Mouse (Mus musculus): Measurements from ENCODE around the gene Smim14. TPM values are rescaled to one million over a fixed set of nuclear protein-coding genes. Genes with fewer than 3 reads are reported as not detected.

Smim14 gene
- polyA plus RNA-seq (2012; rRNA removed): 53.0 and 72.3 TPM in 2 replicates

GRCm38 (mm10) chr5:65536751-65537419, at the start of gene Smim14, which contains the start of gene Ube2k:
Gene Smim14, minus strand, starts transcription at chr5:65537184.
Gene Ube2k, plus strand, starts transcription at chr5:65537233.
- TF ChIP-seq POLR2A (IDR thresholded peaks at IDR 0.05; ENCODE audit: low read depth, low read length): peak; percentile 88
- TF ChIP-seq CTCF (IDR thresholded peaks at IDR 0.05; ENCODE audit: extremely low read depth, insufficient read length, insufficient replicate concordance, low read depth, low read length): peak; percentile 21; the same call in 1 of the 2 replicates
- H3K27me3 ChIP-seq (ENCODE audit: control insufficient read depth, insufficient read depth, low read length): no peaks in the 10 kb centered on the region
- peak within 1 kb of the TSS; percentile 86 for H3K27ac ChIP-seq (ENCODE audit: insufficient read depth, low read depth, low read length)

DNA sequence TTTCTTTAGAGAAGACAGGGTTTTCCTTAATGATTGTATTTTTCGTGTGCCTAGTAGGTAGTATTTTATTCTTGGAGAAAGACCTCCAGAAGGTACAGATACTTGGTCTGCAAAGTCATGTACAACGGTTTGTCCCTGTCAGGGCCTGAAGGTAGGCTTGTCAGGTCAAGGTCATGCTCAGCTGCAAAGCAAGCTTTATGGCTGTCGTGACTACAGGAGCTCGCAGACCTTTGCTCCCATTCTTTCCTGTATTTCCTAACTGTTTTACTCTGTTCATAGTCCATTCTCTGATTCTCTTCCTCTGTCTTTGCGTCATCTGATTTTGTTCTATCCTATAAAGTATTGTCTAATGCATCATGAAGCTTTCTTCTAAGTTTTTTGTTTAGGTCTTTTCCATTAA, 49.3 kb upstream of the Smim14 start:
- no peak for TF ChIP-seq POLR2A (IDR thresholded peaks at IDR 0.05; ENCODE audit: low read depth, low read length)
- TF ChIP-seq CTCF (IDR thresholded peaks at IDR 0.05; ENCODE audit: extremely low read depth, insufficient read length, insufficient replicate concordance, low read depth, low read length): no peak
- H3K27ac ChIP-seq (ENCODE audit: insufficient read depth, low read depth, low read length): no peak overlapping the region
- H3K36me3 ChIP-seq (ENCODE audit: control insufficient read depth, insufficient read depth, low read length): peaks cover 25% of the 10 kb centered on the region
- no peaks in the 10 kb centered on the region for H3K4me1 ChIP-seq (ENCODE audit: control insufficient read depth, insufficient read depth, insufficient read length, low read length)
- WGBS: 38% methylated on average over 5 of the region's 5 CpGs
- H3K4me3 ChIP-seq (ENCODE audit: low read depth, low read length): no peak overlapping the region
- H3K27me3 ChIP-seq (ENCODE audit: control insufficient read depth, insufficient read depth, low read length): no peaks in the 10 kb centered on the region

More at GRCm38 (mm10) chr5:65536751-65537419, at the start of gene Smim14, which contains the start of gene Ube2k:
- Histone ChIP-seq H3K36me3 (ENCODE audit: control insufficient read depth, insufficient read depth, low read length) (0 out of 2 replicates have a peak, but pooled peaks cover 2% of the 10 kb centered on the region), H3K4me3 (ENCODE audit: low read depth, low read length) (peak within 1 kb of the TSS; percentile 78), H3K4me1 (ENCODE audit: control insufficient read depth, insufficient read depth, insufficient read length, low read length) (no peaks in the 10 kb centered on the region)
- under 1% methylated on average over 66 of the region's 66 CpGs for WGBS

DNA sequence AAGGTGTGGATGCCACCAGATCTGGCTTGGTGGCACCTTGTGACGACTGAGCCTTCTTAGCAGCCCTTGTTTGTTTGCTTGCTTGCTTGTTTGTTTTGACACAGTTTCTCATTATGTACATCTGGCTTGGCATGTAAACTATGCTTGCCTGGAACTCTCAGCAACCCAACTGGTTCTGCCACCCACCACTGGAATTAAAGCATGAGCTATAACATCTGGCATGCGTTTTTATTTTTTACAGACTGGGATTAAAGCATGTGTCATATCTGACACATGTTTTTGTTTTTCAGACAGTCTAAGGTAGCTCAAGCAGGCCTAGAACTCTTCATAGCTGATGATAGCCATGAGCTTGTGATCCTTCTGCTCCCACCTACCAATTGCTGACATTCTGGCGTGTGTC, 41.6 kb upstream of the Smim14 start:
- H3K4me3 ChIP-seq (ENCODE audit: low read depth, low read length): no peak overlapping the region
- no peak for TF ChIP-seq CTCF (IDR thresholded peaks at IDR 0.05; ENCODE audit: extremely low read depth, insufficient read length, insufficient replicate concordance, low read depth, low read length)
- no peak for TF ChIP-seq POLR2A (IDR thresholded peaks at IDR 0.05; ENCODE audit: low read depth, low read length)
- H3K27ac ChIP-seq (ENCODE audit: insufficient read depth, low read depth, low read length): no peak overlapping the region
- peaks cover 25% of the 10 kb centered on the region for H3K36me3 ChIP-seq (ENCODE audit: control insufficient read depth, insufficient read depth, low read length)
- no peaks in the 10 kb centered on the region for H3K27me3 ChIP-seq (ENCODE audit: control insufficient read depth, insufficient read depth, low read length)
- no peaks in the 10 kb centered on the region for H3K4me1 ChIP-seq (ENCODE audit: control insufficient read depth, insufficient read depth, insufficient read length, low read length)
- WGBS: 85% methylated on average over 3 of the region's 3 CpGs

- peaks cover 26% of the 10 kb centered on the region for H3K36me3 ChIP-seq (ENCODE audit: control insufficient read depth, insufficient read depth, low read length)
- no peak overlapping the region for H3K27ac ChIP-seq (ENCODE audit: insufficient read depth, low read depth, low read length)
- no peaks in the 10 kb centered on the region for H3K27me3 ChIP-seq (ENCODE audit: control insufficient read depth, insufficient read depth, low read length)
- no peak for TF ChIP-seq POLR2A (IDR thresholded peaks at IDR 0.05; ENCODE audit: low read depth, low read length)
- no peak for TF ChIP-seq CTCF (IDR thresholded peaks at IDR 0.05; ENCODE audit: extremely low read depth, insufficient read length, insufficient replicate concordance, low read depth, low read length)
- 78% methylated on average over 2 of the region's 2 CpGs for WGBS
- no peak overlapping the region for H3K4me3 ChIP-seq (ENCODE audit: low read depth, low read length)
- H3K4me1 ChIP-seq (ENCODE audit: control insufficient read depth, insufficient read depth, insufficient read length, low read length): no peaks in the 10 kb centered on the region
Observed at GRCm38 (mm10) chr5:65575896-65576295, 38.9 kb upstream of the Smim14 start.

GRCm38 (mm10) chr5:65574876-65575275, 37.9 kb upstream of the Smim14 start:
- 85% methylated on average over 2 of the region's 2 CpGs for WGBS
- Histone ChIP-seq H3K27me3 (ENCODE audit: control insufficient read depth, insufficient read depth, low read length) (no peaks in the 10 kb centered on the region), H3K4me1 (ENCODE audit: control insufficient read depth, insufficient read depth, insufficient read length, low read length) (no peaks in the 10 kb centered on the region), H3K36me3 (ENCODE audit: control insufficient read depth, insufficient read depth, low read length) (peaks cover 24% of the 10 kb centered on the region), H3K27ac (ENCODE audit: insufficient read depth, low read depth, low read length) (no peak overlapping the region), H3K4me3 (ENCODE audit: low read depth, low read length) (no peak overlapping the region)
- TF ChIP-seq CTCF (IDR thresholded peaks at IDR 0.05; ENCODE audit: extremely low read depth, insufficient read length, insufficient replicate concordance, low read depth, low read length): no peak
- no peak for TF ChIP-seq POLR2A (IDR thresholded peaks at IDR 0.05; ENCODE audit: low read depth, low read length)

DNA sequence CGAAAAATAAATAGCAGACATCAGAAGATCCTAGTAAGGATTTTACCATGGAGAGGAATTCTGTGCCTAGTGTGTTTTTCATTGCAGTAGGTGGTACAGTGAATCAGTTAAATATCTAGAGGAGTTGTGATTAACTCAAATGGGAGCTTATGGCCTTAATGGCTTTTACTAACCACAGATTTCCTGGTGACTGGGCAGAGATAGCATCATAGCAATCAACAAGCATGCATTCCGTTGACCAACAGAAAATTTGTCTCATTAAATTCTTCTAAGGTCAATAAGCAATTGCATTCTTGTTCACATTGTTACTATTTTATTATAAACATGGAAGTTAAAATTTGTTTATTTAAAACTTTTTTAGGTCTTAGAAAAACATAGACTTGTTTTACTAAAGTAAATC, 28.5 kb upstream of the Smim14 start:
- Histone ChIP-seq H3K27ac (ENCODE audit: insufficient read depth, low read depth, low read length) (no peak overlapping the region), H3K27me3 (ENCODE audit: control insufficient read depth, insufficient read depth, low read length) (no peaks in the 10 kb centered on the region), H3K4me1 (ENCODE audit: control insufficient read depth, insufficient read depth, insufficient read length, low read length) (no peaks in the 10 kb centered on the region), H3K4me3 (ENCODE audit: low read depth, low read length) (no peak overlapping the region), H3K36me3 (ENCODE audit: control insufficient read depth, insufficient read depth, low read length) (peaks cover 13% of the 10 kb centered on the region)
- 79% methylated on average over 2 of the region's 2 CpGs for WGBS
- TF ChIP-seq CTCF (IDR thresholded peaks at IDR 0.05; ENCODE audit: extremely low read depth, insufficient read length, insufficient replicate concordance, low read depth, low read length): no peak
- TF ChIP-seq POLR2A (IDR thresholded peaks at IDR 0.05; ENCODE audit: low read depth, low read length): no peak

GRCm38 (mm10) chr5:65561125-65561893, 24.3 kb upstream of the Smim14 start:
- no peak for TF ChIP-seq CTCF (IDR thresholded peaks at IDR 0.05; ENCODE audit: extremely low read depth, insufficient read length, insufficient replicate concordance, low read depth, low read length)
- TF ChIP-seq POLR2A (IDR thresholded peaks at IDR 0.05; ENCODE audit: low read depth, low read length): no peak
- no peak overlapping the region for H3K27ac ChIP-seq (ENCODE audit: insufficient read depth, low read depth, low read length)
- H3K36me3 ChIP-seq (ENCODE audit: control insufficient read depth, insufficient read depth, low read length): peaks cover 2% of the 10 kb centered on the region; the same call in 1 of the 2 replicates
- no peak overlapping the region for H3K4me3 ChIP-seq (ENCODE audit: low read depth, low read length)
- 67% methylated on average over 20 of the region's 20 CpGs for WGBS
- no peaks in the 10 kb centered on the region for H3K4me1 ChIP-seq (ENCODE audit: control insufficient read depth, insufficient read depth, insufficient read length, low read length)
- H3K27me3 ChIP-seq (ENCODE audit: control insufficient read depth, insufficient read depth, low read length): no peaks in the 10 kb centered on the region
